Mouse (Mus musculus) mature B cell (primary cell): Measurements from ENCODE around the gene Zfp14.

Experiments
- in situ Hi-C: fragments of 300-500 bp; cut with MboI; formaldehyde crosslinking; loops from 2 replicates; pipeline ENCODE4 v1.14.3; 2019

Zfp14 gene

GRCm38 (mm10) chr7:30050882-30051548 lies at the start of gene Zfp14:
Gene Zfp14 (minus strand): TSS chr7:30051380.
- in situ Hi-C loops = no loop called here

GRCm38 (mm10) chr7:30099297-30099696 lies 48.1 kb upstream of the Zfp14 start:
- in situ Hi-C loops = no loop called here

- in situ Hi-C loops = no loop called here
These were observed 44.5 kb upstream of the Zfp14 start for GRCm38 (mm10) chr7:30095551-30096125.

- in situ Hi-C loops = no loop called here
These were observed 43.7 kb upstream of the Zfp14 start, which contains the start of gene Zfp260 for GRCm38 (mm10) chr7:30094646-30095429. Gene Zfp260 (plus strand): TSS chr7:30094777.

- in situ Hi-C loops = no loop called here
These were observed 42.8 kb upstream of the Zfp14 start for GRCm38 (mm10) chr7:30093918-30094415.

GRCm38 (mm10) chr7:30092666-30093065 lies 41.5 kb upstream of the Zfp14 start:
- in situ Hi-C loops = no loop called here

- in situ Hi-C loops = no loop called here
These were observed 39.9 kb upstream of the Zfp14 start for GRCm38 (mm10) chr7:30090970-30091585.

GRCm38 (mm10) chr7:30090092-30090969 lies 39.2 kb upstream of the Zfp14 start, which contains the start of the genes Gm26920 and Zfp566:
Gene Gm26920 (minus strand): TSS chr7:30090410.
Gene Zfp566 (minus strand): TSS chr7:30090527.
- in situ Hi-C loops = no loop called here

- in situ Hi-C loops = no loop called here
These were observed 38.2 kb upstream of the Zfp14 start for GRCm38 (mm10) chr7:30089405-30089804.

- in situ Hi-C loops = no loop called here
These were observed 35.3 kb upstream of the Zfp14 start for GRCm38 (mm10) chr7:30086524-30086923.

GRCm38 (mm10) chr7:30072146-30073028 lies 21.2 kb upstream of the Zfp14 start, which contains the start of gene Zfp82:
Gene Zfp82 (minus strand): TSS chr7:30072900.
- in situ Hi-C loops = no loop called here

- in situ Hi-C loops = no loop called here
These were observed 13.4 kb upstream of the Zfp14 start for GRCm38 (mm10) chr7:30064622-30065021.

GRCm38 (mm10) chr7:30062478-30062877 lies 11.3 kb upstream of the Zfp14 start:
- in situ Hi-C loops = no loop called here

- in situ Hi-C loops = no loop called here
These were observed 9.2 kb upstream of the Zfp14 start for GRCm38 (mm10) chr7:30060341-30060740.

GRCm38 (mm10) chr7:30053591-30053990 lies 2.4 kb upstream of the Zfp14 start:
- in situ Hi-C loops = no loop called here

GRCm38 (mm10) chr7:30048126-30048525 lies 3.1 kb downstream of the Zfp14 start:
- in situ Hi-C loops = no loop called here

- in situ Hi-C loops = no loop called here
These were observed 6.8 kb downstream of the Zfp14 start for GRCm38 (mm10) chr7:30044354-30044753.

GRCm38 (mm10) chr7:30034331-30034730 lies 16.8 kb downstream of the Zfp14 start:
- in situ Hi-C loops = no loop called here

GRCm38 (mm10) chr7:30031379-30031778 lies 19.8 kb downstream of the Zfp14 start:
- in situ Hi-C loops = no loop called here

- in situ Hi-C loops = no loop called here
These were observed 20.5 kb downstream of the Zfp14 start for GRCm38 (mm10) chr7:30030677-30031076.
